Mouse (Mus musculus) thymus, adult 2 months (tissue): ENCODE results near the gene Lyst.

ENCODE experiments used
- CTCF ChIP-seq: fragments of 200-500 bp; IDR thresholded peaks from 2 replicates; pipeline ENCODE4 v1.5.1; 2012; ENCODE audit warnings: mild to moderate bottlenecking, control low read depth, low read length, moderate library complexity, borderline replicate concordance; ENCODE audit not compliant: control insufficient read depth, poor library complexity, insufficient read depth; ENCODE audit errors: extremely low read depth
- POLR2A ChIP-seq: fragments of 200-500 bp; IDR thresholded peaks from 2 replicates; pipeline ENCODE4 v1.6.1; 2012; ENCODE audit warnings: mild to moderate bottlenecking, low read length, control low read depth, moderate library complexity; ENCODE audit not compliant: control insufficient read depth, poor library complexity, insufficient read depth; ENCODE audit errors: extremely low read depth

DNA sequence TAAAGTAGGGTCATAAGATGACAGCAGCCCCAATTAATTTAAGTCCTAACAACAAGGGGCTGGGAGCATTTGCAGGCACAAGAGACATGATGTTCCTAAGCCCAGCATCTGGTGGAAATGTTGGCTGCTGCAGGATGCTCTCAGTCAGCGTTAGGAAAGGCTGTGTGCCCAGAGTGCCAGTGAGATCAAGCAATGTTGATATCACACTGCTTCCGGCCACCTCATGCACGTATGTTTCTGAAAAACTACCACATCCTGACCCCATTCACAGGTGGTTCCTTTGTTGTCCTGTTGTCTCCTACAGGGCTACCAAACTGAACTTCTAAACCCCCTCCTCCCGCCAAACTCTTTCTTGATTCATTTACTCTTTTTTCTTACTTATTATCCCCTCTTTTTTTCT, 25.7 kb upstream of the Lyst start:
- TF ChIP-seq CTCF (no peak), POLR2A (no peak)
